Mouse (Mus musculus): ENCODE data around the gene Plpp1. TPM values are rescaled to one million over a fixed set of nuclear protein-coding genes. Genes with fewer than 3 reads are reported as not detected.
A peak's percentile ranks its signal among the peaks of the same experiment; 100 is the strongest.

The Plpp1 gene
- total RNA-seq, 2 experiments from 2014 or later: 57.8 to 63.2 TPM

DNA sequence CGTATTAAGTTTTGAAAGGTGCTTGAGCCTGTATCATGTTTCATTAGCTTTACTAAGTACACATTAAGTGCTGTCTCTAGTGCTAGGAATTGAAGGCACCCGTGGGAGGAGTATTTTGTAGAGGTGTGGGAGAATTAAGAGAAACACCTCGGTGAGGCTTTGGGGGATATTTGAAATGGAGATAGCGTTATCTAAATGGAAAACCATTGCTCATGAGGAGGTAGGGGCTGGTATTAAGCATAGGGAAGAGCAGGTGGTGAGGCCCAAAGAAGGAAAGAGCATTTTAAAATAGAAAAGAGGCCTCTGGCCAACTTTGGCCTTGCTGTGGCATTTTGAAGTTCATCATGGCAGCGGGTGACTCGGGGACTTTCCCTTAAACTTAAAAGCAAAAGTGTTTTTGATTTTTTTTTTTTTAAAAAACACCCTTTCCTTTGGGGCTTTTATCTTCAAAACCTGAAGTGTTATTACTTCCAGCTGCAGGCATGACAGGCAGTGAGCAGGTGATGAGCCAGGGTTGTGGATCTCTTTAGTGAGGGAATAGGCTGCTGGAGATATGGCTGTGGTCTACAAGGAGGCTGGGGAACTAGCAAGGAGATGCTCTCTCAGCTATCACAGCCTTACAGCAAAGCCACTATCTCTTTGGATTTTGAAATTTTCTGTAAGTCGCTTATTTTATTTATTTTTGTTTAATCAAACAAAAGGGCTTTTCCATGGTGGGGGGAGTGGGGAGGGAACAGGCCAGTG is 9.1 kb downstream of the Plpp1 start:
- DNase-seq: no peak
- intact Hi-C loops (cut with DNase I; ENCODE audit: low total_unique reads): no loop called here

DNA sequence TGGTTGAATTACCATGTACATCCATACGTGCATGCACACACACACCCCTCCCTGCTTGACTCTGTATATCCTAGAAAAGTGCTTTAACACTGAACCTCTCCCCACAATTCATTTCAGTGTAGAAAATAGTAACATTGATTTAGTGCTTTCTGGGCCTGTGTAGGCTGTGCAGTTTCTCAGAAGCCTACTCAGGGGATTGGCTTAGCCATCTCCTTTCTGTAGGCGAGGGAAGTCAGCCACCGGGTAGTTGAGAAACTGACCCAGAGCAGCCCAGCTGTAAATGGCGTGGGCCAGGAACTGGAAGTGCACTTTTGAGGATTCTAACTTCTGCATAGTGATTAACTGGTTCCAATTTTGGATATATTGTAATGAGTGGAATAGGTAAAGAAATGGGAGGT is 9.7 kb downstream of the Plpp1 start:
- intact Hi-C loops (cut with DNase I; ENCODE audit: low total_unique reads): no loop called here
- DNase-seq: no peak

DNA sequence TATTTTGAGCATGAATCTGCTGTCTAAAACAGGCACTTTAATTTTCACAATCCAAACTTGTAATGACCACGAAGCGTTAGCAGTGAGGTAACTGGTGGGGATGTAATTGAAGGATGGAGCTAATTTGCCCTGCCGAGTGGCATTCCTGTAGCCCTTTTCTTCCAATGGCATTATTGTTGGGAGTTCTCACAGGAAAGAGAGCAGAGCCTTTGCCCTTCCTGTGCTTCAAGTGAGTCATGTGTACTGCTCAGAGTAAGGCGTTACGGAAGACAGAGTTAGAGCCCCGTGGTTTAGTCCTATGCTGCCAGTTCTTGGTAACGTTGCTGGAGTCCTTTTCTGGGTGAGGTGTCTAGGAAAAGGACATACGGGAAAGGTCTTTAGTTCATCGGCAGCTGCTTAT is 10.2 kb downstream of the Plpp1 start:
- no peak for DNase-seq
- intact Hi-C loops (cut with DNase I; ENCODE audit: low total_unique reads): no loop called here

DNA sequence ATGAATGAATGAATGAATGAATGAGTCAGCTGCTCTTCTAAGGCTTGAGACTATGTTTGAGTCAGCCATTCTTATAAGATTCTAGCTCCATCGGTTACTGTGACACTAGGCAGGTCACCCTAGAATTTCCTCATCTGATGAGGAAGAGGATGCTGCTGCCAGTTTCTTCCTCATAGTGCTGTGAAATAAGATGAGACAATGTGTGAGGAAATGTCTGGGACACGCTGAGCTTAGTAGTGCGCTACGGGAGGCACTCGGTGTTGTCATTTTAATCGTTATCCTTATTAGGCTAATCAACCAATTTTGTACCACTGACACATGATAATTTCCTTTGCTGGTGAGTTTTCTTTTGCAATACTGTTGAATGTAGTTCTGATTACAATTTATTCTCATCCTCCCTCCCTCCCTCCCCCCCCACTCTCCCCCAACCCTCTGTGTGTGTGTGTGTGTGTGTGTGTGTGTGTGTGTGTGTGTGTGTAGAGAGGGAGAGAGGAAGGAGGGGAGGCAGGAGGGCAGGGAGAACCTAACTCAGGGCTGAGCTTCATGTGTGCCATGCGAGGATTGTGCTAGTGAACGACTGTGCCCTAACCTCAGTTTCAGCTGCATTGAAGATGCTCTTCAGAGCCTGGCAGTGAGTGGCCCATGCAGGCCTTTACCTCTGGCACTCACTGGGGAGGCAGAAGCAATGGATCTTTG is 11.3 kb downstream of the Plpp1 start:
- intact Hi-C loops (cut with DNase I; ENCODE audit: low total_unique reads): no loop called here
- no peak for DNase-seq

DNA sequence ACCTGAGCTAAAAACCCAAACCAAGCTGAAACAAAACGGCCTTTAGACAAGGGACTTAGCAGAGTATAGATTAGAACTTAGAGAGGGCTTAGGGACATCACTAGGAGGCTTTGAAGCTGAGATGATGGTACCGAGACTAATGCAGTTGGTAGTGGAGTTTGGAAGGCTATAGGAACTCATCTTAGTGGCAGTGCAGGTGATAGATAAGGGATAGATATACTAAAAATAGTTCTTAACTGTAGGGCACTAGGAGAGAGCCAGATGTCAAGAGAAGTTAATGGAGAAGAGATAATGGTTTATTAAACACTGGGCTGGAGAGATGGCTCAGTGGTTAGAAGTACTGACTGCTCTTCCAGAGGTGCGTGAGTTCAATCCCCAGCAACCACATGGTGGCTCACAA is 15.4 kb downstream of the Plpp1 start:
- intact Hi-C loops (cut with DNase I; ENCODE audit: low total_unique reads): no loop called here
- DNase-seq: no peak

DNA sequence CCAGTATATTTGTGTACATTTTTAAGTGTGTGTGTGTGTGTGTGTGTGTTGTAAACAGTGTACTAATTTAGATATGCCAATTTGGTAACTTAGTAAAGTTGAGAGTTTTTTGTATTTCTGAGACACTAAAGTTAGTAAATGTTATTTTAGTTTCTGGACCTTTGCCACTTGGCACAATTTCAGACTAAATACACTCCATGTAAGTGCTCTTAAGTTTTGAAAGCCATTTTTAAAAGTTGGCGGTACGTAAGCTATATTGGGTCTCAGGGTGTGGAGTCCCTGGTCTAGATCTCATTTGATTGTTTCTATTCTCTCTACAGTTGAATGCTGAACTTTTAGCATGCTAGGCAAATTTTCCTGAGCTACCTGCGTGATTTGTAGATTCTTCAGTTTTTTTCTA is 17.5 kb downstream of the Plpp1 start:
- intact Hi-C loops (cut with DNase I; ENCODE audit: low total_unique reads): no loop called here
- DNase-seq: no peak

DNA sequence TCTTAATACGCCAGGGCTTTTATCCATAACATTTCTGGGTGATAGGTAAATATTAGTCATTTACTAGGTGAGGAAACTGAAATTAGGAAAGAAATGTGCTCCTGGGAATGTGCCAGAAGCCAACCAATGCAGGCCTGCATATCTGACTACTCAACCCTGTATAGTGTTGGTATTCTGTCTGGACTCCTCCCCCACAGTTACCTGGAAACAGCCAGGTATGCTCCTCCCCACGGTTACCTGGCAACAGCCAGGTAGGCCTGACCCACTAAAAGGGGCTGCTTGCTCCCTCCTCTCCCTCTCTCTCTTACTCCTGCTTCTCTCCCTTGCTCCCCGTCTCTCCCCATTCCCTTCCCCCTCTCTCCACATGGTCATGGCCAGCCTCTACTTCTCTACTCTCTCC is 21.8 kb downstream of the Plpp1 start:
- DNase-seq: no peak
- intact Hi-C loops (cut with DNase I; ENCODE audit: low total_unique reads): no loop called here

DNA sequence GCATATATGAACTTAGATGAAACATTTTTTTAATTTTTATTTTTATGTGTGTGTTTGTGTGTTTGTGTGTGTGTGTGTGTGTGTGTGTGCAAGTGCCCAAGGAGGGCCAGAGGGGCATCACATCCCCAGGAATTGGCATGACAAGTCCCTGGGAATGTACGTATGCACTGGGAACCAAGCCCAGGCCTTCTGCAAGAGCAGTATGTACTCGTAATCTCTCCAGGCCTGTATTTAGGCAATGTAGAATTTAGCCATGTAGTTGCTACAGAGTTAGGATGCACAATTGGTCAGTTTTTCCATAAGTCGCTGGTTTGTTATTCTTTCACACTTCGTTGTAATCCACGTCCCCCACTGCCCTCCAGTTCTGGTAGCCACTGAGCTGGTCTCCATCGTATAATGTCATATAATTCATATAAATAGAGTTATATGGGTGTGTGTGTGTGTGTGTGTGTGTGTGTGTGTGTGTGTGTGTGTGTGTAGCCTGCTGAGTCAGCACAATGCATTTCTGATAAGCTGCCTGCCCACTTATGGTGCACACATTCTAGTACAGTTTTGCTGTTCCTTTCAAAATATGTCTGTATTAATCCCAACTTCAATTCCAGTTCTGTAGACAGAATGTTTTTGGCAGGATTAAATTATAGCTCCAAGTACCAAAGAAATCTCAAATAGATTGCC is 22.8 kb downstream of the Plpp1 start:
- intact Hi-C loops (cut with DNase I; ENCODE audit: low total_unique reads): no loop called here
- no peak for DNase-seq

DNA sequence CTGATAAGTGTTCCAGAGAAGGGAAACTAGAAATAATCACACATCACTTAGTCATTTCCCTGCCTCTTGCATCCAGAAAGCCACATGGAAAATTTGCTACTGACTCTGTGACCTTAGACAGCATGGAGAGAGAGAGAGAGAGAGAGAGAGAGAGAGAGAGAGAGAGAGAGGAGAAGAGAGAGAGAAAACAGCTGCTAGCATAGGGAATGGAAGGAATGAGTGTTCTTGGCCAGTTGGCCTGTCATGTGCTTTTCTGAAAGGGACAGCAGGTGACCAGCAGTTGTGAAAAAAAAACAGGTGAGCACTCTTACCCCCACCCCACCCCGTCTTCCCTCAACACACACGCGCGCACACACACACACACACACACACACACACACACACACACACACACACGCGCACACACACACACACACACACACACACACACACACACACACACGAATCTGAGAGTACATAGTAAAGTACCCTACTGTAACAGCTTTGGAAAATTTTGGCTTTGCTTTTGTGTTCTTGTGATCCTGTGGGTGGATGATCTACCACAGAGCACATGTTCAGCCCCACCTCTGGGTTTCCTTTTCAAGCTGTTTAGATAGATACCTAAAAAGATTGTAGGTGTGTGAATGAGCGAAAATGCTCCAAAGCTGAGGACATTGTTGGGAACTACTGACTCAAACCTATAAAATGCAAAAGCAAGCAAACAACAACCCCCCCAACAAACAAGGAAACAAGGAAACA is 23.5 kb downstream of the Plpp1 start:
- intact Hi-C loops (cut with DNase I; ENCODE audit: low total_unique reads): no loop called here
- DNase-seq: no peak

DNA sequence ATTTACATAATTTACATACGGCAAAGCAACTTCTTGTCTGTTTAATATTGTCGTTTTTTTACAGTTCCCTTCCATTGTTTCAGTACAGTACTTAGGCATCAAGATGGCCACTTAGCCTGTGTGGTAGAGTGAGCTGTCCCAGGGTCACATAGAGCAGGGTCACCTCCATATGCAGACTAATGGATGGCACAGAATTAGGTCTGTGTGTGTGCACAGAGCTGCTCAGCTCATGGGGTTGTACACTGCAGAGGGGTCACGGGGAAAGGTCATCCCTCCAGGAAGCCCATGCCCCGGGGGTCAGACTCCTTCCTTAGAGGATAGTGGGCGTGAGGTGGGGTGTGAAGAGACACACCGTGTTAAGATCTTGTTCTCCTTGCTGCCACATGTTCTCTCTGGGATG is 24.9 kb downstream of the Plpp1 start:
- intact Hi-C loops (cut with DNase I; ENCODE audit: low total_unique reads): no loop called here
- no peak for DNase-seq

DNA sequence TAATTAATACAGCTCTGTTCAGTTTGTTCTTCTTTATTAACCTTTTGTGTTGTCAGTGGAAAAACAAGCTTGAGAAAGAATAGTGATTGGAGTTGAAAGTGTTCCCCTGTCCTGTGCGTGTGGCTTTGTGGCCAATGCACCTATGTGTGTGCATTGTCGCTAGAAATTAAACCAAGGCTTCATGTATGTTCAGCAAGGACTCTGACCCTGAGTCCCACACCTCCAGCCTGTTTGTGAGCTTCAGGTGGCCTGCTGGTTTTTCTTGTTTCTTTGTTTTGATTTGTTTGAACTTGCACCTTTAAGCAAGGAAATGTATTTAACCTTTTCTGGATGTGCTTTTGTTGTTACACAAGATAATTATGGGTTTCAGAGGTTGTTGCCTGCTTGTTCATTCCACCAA is 29.0 kb downstream of the Plpp1 start:
- no peak for DNase-seq
- intact Hi-C loops (cut with DNase I; ENCODE audit: low total_unique reads): no loop called here

DNA sequence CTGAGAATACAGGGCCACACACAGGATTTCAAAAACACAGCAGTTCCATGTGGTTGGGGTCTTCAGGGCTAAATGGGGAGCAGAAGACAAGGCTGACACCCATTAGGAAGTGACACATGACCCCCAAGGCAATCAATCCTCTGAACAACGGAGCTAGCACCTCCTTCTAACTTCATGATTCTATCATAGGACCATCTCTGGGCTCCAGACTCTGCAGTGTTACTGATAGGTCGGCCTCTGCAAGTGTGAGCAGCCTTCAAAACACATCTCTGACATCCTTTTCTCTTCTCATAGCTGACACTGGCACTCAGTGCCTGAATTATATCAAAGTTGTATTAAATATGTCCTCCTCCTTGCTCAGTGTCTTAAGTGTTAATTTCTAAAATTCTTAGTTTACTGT is 32.0 kb downstream of the Plpp1 start:
- intact Hi-C loops (cut with DNase I; ENCODE audit: low total_unique reads): no loop called here
- DNase-seq: no peak

DNA sequence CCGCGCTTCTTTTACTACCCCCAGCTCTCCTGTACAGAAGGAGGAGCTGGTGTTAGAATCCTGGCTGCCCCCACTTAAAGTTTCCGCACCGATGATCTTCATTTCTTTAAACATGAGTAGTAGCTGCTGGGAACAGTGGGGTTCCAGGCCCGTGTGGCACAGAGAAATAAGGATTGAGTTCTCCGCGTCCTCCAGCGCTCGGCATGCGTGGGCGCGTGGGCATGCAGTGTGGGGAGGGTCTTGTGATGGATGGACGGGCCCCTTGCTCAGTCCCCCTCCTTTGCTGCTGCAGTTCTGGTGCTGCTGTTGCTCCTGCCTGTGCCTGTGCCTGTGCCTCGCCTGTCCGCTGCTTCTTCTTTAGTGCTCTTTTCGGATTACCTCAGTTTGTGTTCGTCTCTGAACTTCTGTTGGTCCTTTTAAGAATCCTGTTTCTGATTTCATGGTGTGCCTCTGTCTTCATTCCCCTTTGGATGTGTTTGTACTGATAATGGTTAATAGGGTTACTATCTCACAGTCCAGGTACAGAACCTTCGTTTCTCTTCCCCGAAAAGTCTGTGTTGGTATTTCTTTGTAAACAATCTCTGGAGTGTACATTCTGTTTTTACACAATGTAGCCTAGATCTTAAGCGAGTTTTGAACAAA is 32.8 kb downstream of the Plpp1 start:
- no peak for DNase-seq
- intact Hi-C loops (cut with DNase I; ENCODE audit: low total_unique reads): no loop called here

DNA sequence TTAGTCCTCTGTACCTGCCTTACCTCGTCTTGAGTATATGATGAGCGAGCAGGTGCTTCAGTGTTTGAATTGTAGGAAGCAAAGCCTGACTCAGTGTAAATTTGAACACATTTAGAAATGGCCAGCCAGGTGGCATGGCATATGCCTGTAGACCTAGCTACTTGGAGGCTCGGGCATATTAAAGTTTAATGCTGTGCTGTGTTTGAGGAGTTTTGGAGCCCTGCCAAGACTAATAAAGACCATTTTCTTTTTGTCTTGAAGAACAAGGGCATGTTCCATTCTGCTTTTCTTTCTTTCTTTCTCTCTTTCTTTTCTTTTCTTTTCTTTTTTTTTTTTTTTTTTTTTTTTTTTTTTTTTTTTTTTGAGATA is 33.3 kb downstream of the Plpp1 start:
- no peak for DNase-seq
- intact Hi-C loops (cut with DNase I; ENCODE audit: low total_unique reads): no loop called here

DNA sequence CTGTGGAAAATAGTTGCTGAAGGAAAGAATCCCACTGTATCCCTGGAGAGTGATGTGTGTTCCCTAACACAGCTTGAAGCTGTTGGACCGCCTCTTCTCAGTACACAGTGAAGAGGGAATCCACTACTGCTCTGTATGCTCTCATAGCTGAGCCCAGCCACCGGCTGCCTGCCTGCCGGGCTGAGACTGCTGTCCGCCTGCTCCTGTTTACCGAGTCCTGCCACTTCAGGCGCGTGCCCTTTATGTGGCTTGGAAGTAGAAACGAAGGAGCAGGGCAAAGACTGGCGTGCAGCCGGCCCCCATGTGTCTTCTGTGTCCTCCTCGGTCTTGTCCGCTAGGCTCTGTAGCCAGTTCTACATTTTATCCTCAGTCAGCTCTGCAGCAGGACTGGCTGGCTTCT is 34.5 kb downstream of the Plpp1 start:
- intact Hi-C loops (cut with DNase I; ENCODE audit: low total_unique reads): no loop called here

DNA sequence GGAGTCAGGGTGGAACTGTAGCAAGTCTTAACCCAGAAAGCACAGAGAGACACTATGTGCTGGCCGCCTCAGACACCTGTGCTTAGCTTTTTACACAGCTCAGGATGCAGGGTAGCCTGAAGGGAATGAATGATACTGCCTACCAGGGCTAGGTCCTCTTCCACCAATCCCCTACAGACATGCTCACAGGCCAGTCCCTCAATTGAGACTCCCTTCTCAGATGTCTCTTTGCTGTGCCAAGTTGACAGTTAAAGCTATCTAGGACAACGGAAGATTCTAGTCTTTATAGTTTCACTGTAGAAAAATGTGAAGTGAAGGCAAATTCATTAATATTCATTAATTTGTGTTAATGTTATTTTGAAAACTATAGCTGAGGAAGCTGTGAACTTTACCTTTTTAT is 36.4 kb downstream of the Plpp1 start:
- intact Hi-C loops (cut with DNase I; ENCODE audit: low total_unique reads): no loop called here
- no peak for DNase-seq

More for the DNA sequence above, 34.5 kb downstream of the Plpp1 start:
- peak; percentile 66 for DNase-seq

DNA sequence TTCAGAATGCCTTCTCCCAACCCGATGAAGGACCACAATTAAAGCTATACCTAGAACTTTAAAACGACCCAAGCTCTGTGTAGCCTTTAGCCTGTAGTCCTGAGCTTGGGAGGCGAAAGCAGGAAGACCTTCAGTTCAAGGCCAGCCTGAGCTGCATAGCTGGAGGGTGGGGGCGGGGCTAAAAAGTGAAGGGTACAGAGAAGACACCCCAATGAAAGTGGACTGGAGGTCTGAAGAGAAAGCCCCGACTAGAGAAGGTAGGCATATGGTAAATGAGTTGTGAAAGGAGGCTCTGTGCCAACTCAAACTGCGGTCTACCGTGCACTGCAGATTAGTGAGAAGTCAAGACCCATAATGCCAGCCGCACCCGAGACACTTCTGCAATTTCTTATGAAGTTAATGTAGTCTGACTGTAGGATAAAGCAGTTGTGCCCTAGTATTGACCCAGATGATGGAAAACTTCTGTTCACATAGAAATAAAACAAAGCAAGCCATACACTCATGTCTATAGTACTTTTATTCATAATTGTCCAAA is 37.1 kb downstream of the Plpp1 start:
- intact Hi-C loops (cut with DNase I; ENCODE audit: low total_unique reads): no loop called here
- DNase-seq: no peak

DNA sequence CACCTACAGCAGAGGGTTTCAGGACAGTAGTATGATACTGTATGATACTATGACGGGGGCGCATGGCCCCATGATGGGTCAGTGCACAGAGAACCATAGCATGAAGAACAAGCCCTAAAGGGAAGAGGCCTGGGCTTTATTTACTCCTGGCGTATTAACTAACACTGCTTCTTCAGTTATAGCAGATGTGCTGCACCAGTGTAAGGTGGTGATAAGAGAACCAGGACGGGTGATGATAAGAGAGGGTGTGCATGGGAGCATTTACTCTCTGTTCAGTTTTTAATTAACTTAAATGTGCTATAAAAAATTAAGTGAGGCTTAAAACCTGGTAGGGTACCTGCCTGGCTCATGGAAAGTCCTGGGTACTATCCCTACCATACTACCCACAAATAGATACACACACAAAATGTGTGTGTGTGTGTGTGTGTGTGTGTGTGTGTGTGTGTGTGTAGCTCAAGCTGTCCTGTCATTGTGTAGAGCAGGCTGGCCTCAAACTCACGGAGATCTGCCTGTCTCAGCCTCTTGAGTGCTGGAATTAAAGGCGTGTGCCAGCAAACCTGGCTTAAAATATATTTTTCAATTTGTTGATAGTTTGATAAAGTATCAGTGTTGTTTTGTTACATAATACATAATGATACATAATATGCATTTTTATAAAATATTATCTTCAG is 38.1 kb downstream of the Plpp1 start:
- intact Hi-C loops (cut with DNase I; ENCODE audit: low total_unique reads): no loop called here

More for the DNA sequence above, 38.1 kb downstream of the Plpp1 start:
- DNase-seq: no peak

Measured in gastrocnemius, postnatal 14 days (tissue).